Mouse (Mus musculus): Measurements from ENCODE around the gene Zyx.

Zyx gene

GRCm38 (mm10) chr6:42349426-42350020 is at the start of gene Zyx:
Gene Zyx, plus strand, starts transcription at chr6:42349630.
- DNase-seq (ENCODE audit: low spot score) = peak; percentile 83

DNA sequence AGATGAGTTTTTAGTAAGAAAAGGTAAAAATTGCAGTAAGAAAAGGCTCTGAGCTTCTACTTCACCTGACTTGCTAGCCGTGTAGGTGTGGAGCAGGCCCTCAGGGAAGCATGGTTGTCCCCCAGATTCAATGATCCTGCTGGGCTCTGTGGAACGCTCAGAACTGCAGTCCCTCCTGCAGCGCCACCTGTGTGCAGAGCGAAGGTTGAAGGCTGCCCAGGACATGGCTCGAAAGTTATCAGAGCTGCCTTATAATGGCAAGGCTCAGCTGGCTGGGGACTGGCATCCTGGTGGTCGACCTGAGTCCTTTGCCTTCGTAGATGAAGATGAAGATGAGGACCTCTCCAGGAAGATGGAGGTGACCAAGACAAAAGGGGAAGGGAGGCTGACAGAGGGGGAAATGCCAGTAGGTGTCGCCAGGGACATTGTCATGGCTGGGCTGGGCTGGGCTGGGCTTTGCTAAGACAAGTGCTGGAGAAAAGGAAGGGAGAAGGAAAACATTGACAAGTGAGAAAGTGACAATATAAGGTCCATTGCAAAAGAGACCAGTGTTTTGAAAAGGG is 39.5 kb upstream of the Zyx start:
- DNase-seq (ENCODE audit: low spot score) = no peak

DNA sequence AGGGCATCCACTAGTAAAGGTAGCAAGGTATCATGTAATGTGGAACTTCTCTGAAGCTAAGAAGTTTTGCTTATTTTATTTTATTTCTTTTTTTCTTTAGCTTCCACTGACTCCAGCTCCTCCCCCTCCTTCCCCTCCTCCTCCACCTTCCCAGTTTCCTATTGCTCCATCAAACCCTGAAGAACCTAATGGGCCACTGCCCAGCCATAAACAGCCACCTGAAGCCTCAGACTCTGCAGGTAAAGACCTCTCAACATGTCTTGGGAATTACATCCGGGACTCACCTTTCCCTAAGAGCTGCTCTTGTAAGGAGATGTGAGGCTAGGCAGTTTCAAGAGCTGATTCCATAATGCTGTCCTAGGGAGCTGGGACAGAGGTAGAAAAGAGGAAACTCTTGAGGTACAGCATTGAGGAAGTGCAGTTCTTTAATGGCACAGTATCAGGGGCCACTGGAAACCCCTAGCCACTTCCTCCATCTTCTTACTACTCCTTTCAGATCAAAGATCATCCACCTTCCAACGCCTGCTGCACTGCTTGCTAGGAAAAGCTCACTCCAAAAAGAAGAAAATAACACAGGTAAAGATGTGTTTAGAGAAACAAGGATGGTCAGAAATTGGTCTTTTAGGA is 38.9 kb upstream of the Zyx start:
- DNase-seq (ENCODE audit: low spot score) = no peak

DNA sequence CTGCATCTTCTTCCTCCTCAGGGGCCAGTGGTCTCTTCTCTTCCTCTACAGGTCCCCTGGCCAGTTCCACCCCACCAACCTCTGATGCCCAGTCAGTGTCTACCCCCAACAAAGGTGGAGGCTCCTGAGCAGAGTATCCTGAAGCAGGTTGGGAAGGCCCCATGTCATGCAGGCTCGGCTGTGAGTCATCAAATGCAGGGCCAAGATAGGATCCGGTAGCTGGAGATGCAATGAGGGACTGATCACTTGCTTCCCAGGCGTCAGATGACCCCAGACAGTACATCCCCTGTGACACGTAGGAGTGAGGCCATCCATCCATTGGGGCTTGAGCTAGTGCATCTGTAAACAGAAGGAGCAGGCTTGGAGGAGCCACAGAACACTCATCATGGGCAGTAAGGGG is 31.1 kb upstream of the Zyx start:
- no peak for DNase-seq (ENCODE audit: low spot score)

GRCm38 (mm10) chr6:42323371-42324066 is 25.9 kb upstream of the Zyx start:
- DNase-seq (ENCODE audit: low spot score) = no peak

- no peak for DNase-seq (ENCODE audit: low spot score)
These were observed 25.4 kb upstream of the Zyx start for GRCm38 (mm10) chr6:42324067-42324481.

GRCm38 (mm10) chr6:42324482-42325267 is 24.8 kb upstream of the Zyx start, which contains the start of gene Fam131b:
Gene Fam131b, minus strand, starts transcription at chr6:42324643.
- peak; percentile 5 for DNase-seq (ENCODE audit: low spot score)

DNA sequence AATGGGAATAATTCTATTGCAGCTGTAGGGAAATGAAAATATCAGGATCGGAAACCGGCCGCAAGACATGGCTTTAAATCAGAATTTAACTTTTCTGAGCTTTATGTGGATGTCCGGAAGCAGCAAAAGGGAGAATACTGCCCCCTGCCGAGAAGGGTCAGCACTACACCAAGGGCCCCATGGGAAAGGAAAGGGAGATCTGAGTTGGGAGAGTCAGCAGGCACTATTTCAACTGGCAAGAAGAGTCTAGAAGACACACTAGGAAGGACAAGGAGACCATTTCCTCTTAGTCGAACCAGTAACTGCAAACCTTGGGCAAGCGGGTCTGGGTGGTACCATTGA is 24.2 kb upstream of the Zyx start:
- DNase-seq (ENCODE audit: low spot score) = peak; percentile 74

GRCm38 (mm10) chr6:42326509-42326908 is 22.9 kb upstream of the Zyx start:
- DNase-seq (ENCODE audit: low spot score) = no peak

DNA sequence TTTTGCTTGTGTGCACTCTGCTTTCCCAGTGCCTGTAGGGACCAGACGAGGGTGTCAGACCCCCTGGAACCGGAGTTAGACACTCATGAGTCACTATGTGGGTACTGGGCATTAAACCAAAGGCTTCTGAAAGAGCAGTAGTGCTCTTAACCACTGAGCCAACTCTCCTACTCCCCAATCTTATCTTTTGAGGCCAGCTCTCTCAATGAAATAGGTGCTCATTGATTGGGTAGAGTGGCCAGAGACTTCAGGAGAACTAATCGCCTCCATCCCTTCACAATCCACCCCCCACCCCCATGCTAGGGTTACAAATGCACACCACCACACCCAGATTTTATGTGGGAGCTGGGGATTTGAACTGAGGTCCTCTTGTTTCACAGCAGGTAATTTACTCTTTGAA is 20.7 kb upstream of the Zyx start:
- no peak for DNase-seq (ENCODE audit: low spot score)

GRCm38 (mm10) chr6:42330216-42330615 is 19.2 kb upstream of the Zyx start:
- DNase-seq (ENCODE audit: low spot score) = no peak

GRCm38 (mm10) chr6:42330946-42331345 is 18.5 kb upstream of the Zyx start:
- no peak for DNase-seq (ENCODE audit: low spot score)

GRCm38 (mm10) chr6:42339189-42339588 is 10.2 kb upstream of the Zyx start:
- no peak for DNase-seq (ENCODE audit: low spot score)

DNA sequence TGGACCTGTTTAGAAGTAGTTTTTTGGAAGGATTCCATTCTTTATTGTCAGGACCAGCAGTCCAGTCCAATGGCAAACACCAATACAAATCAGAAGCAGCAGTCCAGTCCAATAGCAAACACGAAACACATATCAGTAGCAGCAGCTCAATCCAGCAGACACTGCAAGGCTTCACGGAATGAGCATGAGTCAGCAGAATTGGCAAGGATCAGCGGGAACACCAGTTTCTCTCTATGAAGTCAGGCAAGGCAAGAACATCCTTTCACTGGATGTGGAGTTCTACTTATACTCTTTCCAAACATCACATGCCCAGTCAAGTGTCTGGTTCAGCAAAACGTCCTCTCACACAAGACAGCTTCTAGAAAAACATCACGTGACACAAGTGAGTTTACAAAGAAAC is 9.4 kb upstream of the Zyx start:
- no peak for DNase-seq (ENCODE audit: low spot score)

- DNase-seq (ENCODE audit: low spot score) = no peak
These were observed 7.3 kb upstream of the Zyx start for GRCm38 (mm10) chr6:42342171-42342570.

GRCm38 (mm10) chr6:42343361-42344120 is 5.9 kb upstream of the Zyx start:
- no peak for DNase-seq (ENCODE audit: low spot score)

GRCm38 (mm10) chr6:42344255-42344654 is 5.2 kb upstream of the Zyx start:
- DNase-seq (ENCODE audit: low spot score) = no peak

DNA sequence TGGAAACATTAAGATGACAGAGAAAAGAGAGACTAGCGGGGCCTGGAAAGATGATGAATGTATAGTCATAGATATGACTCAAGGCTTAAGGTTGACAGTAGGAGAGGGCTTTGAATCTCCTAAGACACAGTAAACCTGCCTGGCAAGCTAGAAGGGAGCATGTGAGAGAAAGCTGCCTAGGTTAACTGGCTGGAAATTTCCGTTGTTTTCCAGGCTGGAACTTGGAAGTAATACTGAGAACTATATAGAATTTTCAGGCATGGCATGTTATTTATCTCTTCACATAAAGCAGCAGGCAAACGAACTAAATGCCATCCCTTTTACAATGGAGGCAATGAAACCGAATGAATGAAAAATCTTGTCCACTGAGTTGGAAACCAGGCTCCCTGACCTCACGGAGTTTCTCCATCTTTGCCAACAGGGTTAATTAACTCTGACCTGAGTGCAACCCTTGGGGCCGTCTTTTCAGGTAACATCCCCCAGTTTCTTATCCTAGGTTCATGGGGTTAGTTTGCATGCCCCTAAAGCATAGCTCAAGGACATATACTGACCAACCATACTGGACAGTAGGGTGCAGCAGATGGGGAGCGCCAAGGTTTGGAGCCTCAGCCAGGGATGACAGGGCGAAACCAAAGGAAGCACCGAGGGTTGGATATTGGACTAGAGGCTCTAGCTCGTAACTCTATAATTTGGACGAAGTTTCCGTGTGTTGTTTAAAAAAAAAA is 987 bp upstream of the Zyx start:
- no peak for DNase-seq (ENCODE audit: low spot score)

GRCm38 (mm10) chr6:42349006-42349425 is 414 bp upstream of the Zyx start:
- DNase-seq (ENCODE audit: low spot score) = no peak

DNA sequence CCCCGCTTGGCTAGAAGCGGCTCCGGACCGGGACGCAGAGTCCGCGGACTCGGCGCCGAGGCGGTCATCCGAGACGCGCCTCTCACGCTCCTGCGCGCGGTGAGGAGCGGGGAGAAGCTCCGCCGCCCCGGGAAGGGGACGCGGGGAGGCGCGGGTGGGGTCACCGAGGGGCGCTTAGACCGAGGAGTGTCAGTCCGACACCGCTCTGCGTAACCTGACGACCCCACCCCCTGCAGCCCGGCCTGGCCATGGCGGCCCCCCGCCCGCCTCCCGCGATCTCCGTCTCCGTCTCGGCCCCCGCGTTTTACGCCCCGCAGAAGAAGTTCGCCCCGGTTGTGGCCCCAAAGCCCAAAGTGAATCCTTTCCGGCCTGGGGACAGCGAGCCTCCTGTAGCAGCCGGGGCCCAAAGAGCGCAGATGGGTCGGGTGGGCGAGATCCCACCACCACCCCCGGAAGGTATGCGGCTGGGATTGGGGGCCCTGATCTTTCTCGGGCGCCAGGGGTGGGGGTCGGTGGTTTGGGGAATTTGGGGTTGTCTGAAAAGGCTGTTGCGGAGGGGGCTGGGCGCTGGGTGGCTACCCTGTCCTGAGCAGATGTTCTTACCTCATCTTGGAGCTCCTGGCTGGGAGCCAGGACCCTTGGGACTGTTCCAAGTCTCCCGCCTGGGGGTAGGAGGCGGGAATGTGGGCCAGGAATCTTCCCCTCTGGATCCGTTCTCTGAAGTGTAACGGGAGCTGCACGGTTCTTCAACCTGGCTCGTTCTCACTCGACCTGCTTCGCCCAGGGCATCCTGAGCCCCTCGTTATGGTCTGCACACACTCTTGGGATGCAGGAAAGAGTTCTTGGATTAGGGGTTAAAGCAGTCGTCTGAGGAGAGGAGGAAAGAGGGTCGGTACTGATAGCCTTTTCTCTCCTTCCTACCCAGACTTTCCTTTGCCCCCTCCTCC is 864 bp downstream of the Zyx start:
- peak; percentile 84 for DNase-seq (ENCODE audit: low spot score)

Measured in ovary, postnatal 14 days (tissue).